Mouse (Mus musculus) monocyte, adult 59 days (primary cell): ENCODE measurements around the gene Tnks2. TPM values are rescaled to one million over a fixed set of nuclear protein-coding genes. Genes with fewer than 3 reads are reported as not detected.

Experiments
- total RNA-seq, 2 experiments: library from RNA; stranded (reverse); gene quantifications; one replicate each; pipeline ENCODE4 v1.2.4; 2023

Gene Tnks2
- total RNA-seq: 100 to 1,000 TPM; 106 to 144 TPM

DNA sequence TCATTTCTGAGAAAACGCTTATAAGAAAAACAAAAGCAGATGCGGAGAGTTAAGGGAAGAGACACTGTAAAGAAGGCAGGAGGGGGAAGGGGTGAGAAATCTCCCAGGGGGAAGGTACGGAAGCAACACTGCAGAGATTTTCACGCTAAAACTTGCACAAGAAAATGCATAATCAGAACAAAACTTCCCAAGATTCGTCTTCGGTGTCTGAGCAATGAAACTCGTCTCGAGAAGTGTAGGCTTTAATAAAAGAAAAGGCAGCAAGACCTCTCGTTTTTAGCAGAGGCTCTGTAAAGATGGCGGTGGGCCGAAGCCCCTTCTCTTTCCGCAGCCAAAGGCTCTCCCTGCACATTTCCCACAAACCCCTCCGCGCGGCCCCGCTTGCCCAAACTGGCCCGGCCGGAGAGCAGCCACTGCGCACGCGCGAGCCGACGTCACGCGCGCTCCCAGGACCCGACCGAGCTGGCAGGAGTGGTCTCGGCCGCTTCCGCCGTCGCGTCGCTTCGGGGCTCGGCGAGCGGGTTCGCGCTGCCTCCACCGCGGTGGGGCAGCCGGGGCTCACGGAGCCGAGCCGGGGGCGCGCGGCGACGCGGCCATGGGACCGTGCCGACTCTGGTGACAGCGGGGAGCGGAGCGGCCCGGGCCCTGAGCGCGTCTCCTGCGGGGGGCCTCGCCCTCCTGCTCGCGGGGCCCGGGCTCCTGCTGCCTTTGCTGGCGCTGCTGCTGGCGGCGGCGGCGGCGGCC lies at the start of gene Tnks2:
TSS of gene Tnks2 (plus strand) at position 445 of the 744 bp plus-strand sequence.

DNA sequence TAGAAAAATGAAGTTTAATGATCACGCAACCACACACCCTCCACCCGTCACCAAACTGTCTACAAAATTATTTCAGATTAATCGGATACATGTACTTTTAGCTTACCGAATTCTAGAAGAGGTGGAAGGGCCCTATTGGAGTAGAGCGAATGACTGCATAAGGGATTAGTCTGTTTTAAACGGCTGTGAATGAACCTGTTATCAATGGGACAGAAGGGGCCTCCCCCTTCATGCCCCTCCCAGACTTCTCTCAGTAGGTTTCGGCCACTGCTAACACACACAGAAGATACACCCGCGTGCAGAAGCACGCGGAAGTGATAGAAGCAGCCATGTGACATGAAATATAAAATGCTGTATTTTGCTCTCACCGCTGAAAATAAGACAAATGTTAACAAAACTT lies 85.4 kb downstream of the Tnks2 start, which contains the start of gene Fgfbp3:
TSS of gene Fgfbp3 (minus strand) at position 150 of the 400 bp plus-strand sequence.

DNA sequence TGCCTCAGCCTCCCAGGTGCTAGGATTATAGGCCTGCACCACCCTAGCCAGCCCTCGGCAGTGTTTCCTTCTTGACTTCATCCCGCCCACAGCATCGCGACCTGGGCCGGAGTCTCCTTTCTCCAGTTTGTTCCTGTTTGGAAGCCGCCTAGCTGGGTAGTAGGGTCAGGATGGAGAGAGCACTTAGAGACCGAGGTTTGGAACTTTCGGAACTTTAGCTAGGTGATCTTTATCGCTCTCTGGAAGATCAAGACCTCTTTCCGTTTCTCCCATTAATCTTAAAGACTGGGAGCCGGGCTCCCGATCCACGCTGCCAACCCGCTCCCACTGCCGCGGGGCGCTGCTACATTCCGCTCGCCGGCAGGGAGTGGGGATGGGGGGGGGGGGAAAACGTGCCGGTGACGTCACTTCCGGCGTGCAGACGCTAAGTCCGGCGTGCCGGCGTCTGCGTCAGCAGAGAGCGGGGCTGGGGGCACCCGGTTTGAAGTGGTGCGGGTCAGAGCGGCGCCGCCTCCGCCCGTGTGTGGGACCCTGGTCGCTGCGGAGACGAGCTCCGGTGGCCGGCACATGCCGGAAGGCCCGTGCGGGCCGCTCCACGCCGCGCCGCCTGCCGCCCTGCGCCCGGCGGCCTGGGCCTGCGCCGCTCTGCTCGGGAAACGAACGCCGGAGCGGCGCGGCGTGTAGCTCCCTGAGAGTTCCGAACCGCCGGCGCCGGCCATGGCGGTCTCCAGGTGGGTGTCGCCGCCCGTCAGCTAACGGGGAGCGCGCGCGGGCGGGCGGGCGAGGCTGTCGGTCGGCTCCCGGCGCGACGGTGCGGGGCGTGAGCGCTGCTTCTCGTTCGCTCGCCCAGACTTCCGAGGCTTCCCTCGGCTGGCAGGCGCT lies 91.9 kb downstream of the Tnks2 start, which contains the start of gene Btaf1:
TSS of gene Btaf1 (plus strand) at position 409 of the 882 bp plus-strand sequence.

Other genes with a start within 250 kb of the Tnks2 start
- not detected for gene Ppp1r3c, start 97.6 kb upstream of the Tnks2 start, total RNA-seq
- gene Fgfbp3, start 85.4 kb downstream of the Tnks2 start, total RNA-seq: under 1 TPM in 1 of 2 experiments, not detected in 1; 0.26 TPM
- 10 to 100 TPM; 44.3 to 46.2 TPM for gene Btaf1, start 91.8 kb downstream of the Tnks2 start, total RNA-seq